Mouse (Mus musculus): ENCODE measurements around the gene Nasp.

DNA sequence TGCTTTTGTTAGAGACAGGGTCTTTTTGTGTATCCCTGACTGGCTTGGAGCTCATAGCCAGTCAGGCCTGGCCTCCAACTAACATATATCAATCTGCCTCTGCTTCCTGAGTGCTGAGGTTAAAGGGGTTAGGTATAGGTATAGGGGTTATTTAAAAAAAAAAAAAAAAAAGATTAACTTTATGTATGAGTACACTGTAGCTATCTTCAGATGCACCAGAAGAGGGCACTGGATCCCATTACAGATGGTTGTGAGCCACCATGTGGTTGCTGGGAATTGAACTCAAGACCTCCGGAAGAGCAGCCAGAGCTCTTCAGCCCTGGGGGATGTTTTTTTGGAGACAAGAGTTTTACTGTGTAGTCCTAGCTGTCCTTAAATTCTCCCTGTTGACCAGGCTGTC, 34.3 kb upstream of the Nasp start:
- TF ChIP-seq GATA1 (IDR thresholded peaks at IDR 0.05; ENCODE audit: borderline replicate concordance, low read length) (no peak), CTCF (IDR thresholded peaks at IDR 0.05; ENCODE audit: low read depth, low read length) (no peak), POLR2AphosphoS5 (IDR thresholded peaks at IDR 0.05; ENCODE audit: insufficient replicate concordance, low read depth, low read length) (no peak), TAL1 (conservative IDR thresholded peaks at IDR 0.05; ENCODE audit: low read depth, low read length) (no peak)
